Mouse (Mus musculus) testis, adult 2 months (tissue): Measurements from ENCODE around the gene Atg10. TPM values are rescaled to one million over a fixed set of nuclear protein-coding genes. Genes with fewer than 3 reads are reported as not detected.

ENCODE experiments used
- H3K27ac ChIP-seq: fragments of 200-500 bp; 2 replicates; pipeline ENCODE4 v1.5.1; 2012; ENCODE audit warnings: low read depth, low read length; ENCODE audit not compliant: control insufficient read depth, insufficient read depth
- H3K27me3 ChIP-seq: fragments of 200-500 bp; 2 replicates; pipeline ENCODE4 v1.6.1; 2012; ENCODE audit warnings: mild to moderate bottlenecking, low read length, moderate library complexity; ENCODE audit not compliant: control insufficient read depth, insufficient read depth
- H3K36me3 ChIP-seq: fragments of 200-500 bp; 2 replicates; pipeline ENCODE4 v1.6.1; 2012; ENCODE audit warnings: mild to moderate bottlenecking, low read length; ENCODE audit not compliant: control insufficient read depth, insufficient read depth
- H3K4me1 ChIP-seq: fragments of 200-500 bp; 2 replicates; pipeline ENCODE4 v1.6.1; 2012; ENCODE audit warnings: low read length; ENCODE audit not compliant: control insufficient read depth, insufficient read depth
- H3K4me3 ChIP-seq: fragments of 200-500 bp; 2 replicates; pipeline ENCODE4 v1.5.1; 2012; ENCODE audit warnings: low read depth, mild to moderate bottlenecking, low read length, moderate library complexity, mixed read lengths; ENCODE audit not compliant: control insufficient read depth
- CTCF ChIP-seq: fragments of 200-500 bp; IDR thresholded peaks from 2 replicates; pipeline ENCODE4 v1.5.1; 2012; ENCODE audit warnings: low read depth, mild to moderate bottlenecking, inconsistent platforms, low read length, moderate library complexity; ENCODE audit not compliant: control insufficient read depth, insufficient read depth, insufficient replicate concordance
- POLR2A ChIP-seq: fragments of 200-500 bp; IDR thresholded peaks from 2 replicates; pipeline ENCODE4 v1.6.1; 2012; ENCODE audit warnings: low read depth, mild to moderate bottlenecking, inconsistent platforms, low read length, moderate library complexity; ENCODE audit not compliant: control insufficient read depth
- polyA plus RNA-seq: library from polyadenylated mRNA; depleted of rRNA; stranded (reverse); fragments of >200 nt; gene quantifications from 2 replicates; pipeline ENCODE4 v1.2.3, GENCODE M21; 2012

Atg10 gene
- polyA plus RNA-seq, 1 experiment: 1.1 TPM

GRCm38 (mm10) chr13:91171766-91172491, 51.8 kb downstream of the Atg10 start:
- TF ChIP-seq POLR2A: no peak
- no peak for TF ChIP-seq CTCF
- Histone ChIP-seq H3K4me1 (no peaks in the 10 kb centered on the region), H3K27me3 (no peaks in the 10 kb centered on the region), H3K36me3 (no peaks in the 10 kb centered on the region), H3K27ac (no peak overlapping the region), H3K4me3 (no peak overlapping the region)

GRCm38 (mm10) chr13:91171205-91171604, 52.6 kb downstream of the Atg10 start:
- Histone ChIP-seq H3K36me3 (no peaks in the 10 kb centered on the region), H3K27me3 (no peaks in the 10 kb centered on the region), H3K27ac (no peak overlapping the region), H3K4me1 (no peaks in the 10 kb centered on the region), H3K4me3 (no peak overlapping the region)
- no peak for TF ChIP-seq POLR2A
- TF ChIP-seq CTCF: no peak

- TF ChIP-seq CTCF (no peak), POLR2A (no peak)
- Histone ChIP-seq H3K27ac (no peak overlapping the region), H3K27me3 (no peaks in the 10 kb centered on the region), H3K36me3 (no peaks in the 10 kb centered on the region), H3K4me1 (no peaks in the 10 kb centered on the region), H3K4me3 (no peak overlapping the region)
These were observed 54.0 kb downstream of the Atg10 start for GRCm38 (mm10) chr13:91169529-91170319.

- TF ChIP-seq CTCF (no peak), POLR2A (no peak)
- Histone ChIP-seq H3K27ac (no peak overlapping the region), H3K36me3 (no peaks in the 10 kb centered on the region)
These were observed 55.3 kb downstream of the Atg10 start for GRCm38 (mm10) chr13:91168486-91168885.

GRCm38 (mm10) chr13:91167561-91167960, 56.2 kb downstream of the Atg10 start:
- no peaks in the 10 kb centered on the region for H3K27me3 ChIP-seq
- TF ChIP-seq CTCF (no peak), POLR2A (no peak)
- no peak overlapping the region for H3K4me3 ChIP-seq
- H3K27ac ChIP-seq: no peak overlapping the region
- H3K36me3 ChIP-seq: no peaks in the 10 kb centered on the region
- H3K4me1 ChIP-seq: no peaks in the 10 kb centered on the region

More at GRCm38 (mm10) chr13:91168486-91168885, 55.3 kb downstream of the Atg10 start:
- Histone ChIP-seq H3K27me3 (no peaks in the 10 kb centered on the region), H3K4me3 (no peak overlapping the region), H3K4me1 (no peaks in the 10 kb centered on the region)

GRCm38 (mm10) chr13:91166286-91166685, 57.5 kb downstream of the Atg10 start:
- TF ChIP-seq CTCF: no peak
- TF ChIP-seq POLR2A: no peak
- Histone ChIP-seq H3K4me3 (no peak overlapping the region), H3K36me3 (no peaks in the 10 kb centered on the region), H3K27me3 (no peaks in the 10 kb centered on the region), H3K4me1 (no peaks in the 10 kb centered on the region), H3K27ac (no peak overlapping the region)

GRCm38 (mm10) chr13:91165200-91165599, 58.6 kb downstream of the Atg10 start:
- Histone ChIP-seq H3K36me3 (no peaks in the 10 kb centered on the region), H3K4me3 (no peak overlapping the region), H3K4me1 (no peaks in the 10 kb centered on the region), H3K27me3 (no peaks in the 10 kb centered on the region), H3K27ac (no peak overlapping the region)
- no peak for TF ChIP-seq CTCF
- no peak for TF ChIP-seq POLR2A

- no peak overlapping the region for H3K27ac ChIP-seq
- no peaks in the 10 kb centered on the region for H3K27me3 ChIP-seq
- TF ChIP-seq CTCF (no peak), POLR2A (no peak)
- H3K36me3 ChIP-seq: no peaks in the 10 kb centered on the region
- no peak overlapping the region for H3K4me3 ChIP-seq
- no peaks in the 10 kb centered on the region for H3K4me1 ChIP-seq
These were observed 60.5 kb downstream of the Atg10 start for GRCm38 (mm10) chr13:91163292-91163691.
